Mouse (Mus musculus) E14TG2a.4 (cell line): ENCODE data around the gene Rad9b.
A peak's percentile ranks its signal among the peaks of the same experiment; 100 is the strongest.

Source experiments
- H3K27me3 ChIP-seq: 2 replicates; pipeline ENCODE4 v1.6.1; 2014; ENCODE audit warnings: low read length, control low read depth; ENCODE audit not compliant: insufficient read depth
- H3K36me3 ChIP-seq: 2 replicates; pipeline ENCODE4 v1.6.1; 2014; ENCODE audit warnings: low read length, control low read depth; ENCODE audit not compliant: insufficient read depth
- H3K4me1 ChIP-seq: replicated peaks from 2 replicates; pipeline ENCODE4 v1.6.1; 2014; ENCODE audit warnings: low read depth, low read length, control low read depth
- H3K4me3 ChIP-seq: replicated peaks from 2 replicates; pipeline ENCODE4 v1.5.1; 2014; ENCODE audit warnings: mild to moderate bottlenecking, low read length
- H3K9me3 ChIP-seq: 2 replicates; pipeline ENCODE4 v1.6.1; 2014; ENCODE audit warnings: low read length, control low read depth
- CTCF ChIP-seq: conservative IDR thresholded peaks from 2 replicates; pipeline ENCODE4 v1.5.1; 2014; ENCODE audit warnings: low read length
- NANOG ChIP-seq: IDR thresholded peaks from 2 replicates; pipeline ENCODE4 v1.6.1; 2014; ENCODE audit warnings: borderline replicate concordance, low read length, mixed read lengths
- POU5F1 ChIP-seq: IDR thresholded peaks from 2 replicates; pipeline ENCODE4 v1.6.1; 2014; ENCODE audit warnings: low read length, borderline replicate concordance

The Rad9b gene

GRCm38 (mm10) chr5:122285767-122286150, 68.3 kb downstream of the Rad9b start:
- Histone ChIP-seq H3K9me3 (no peaks in the 10 kb centered on the region), H3K4me1 (peaks cover 51% of the 10 kb centered on the region), H3K4me3 (peak overlapping the region; percentile 92), H3K27me3 (peaks cover 17% of the 10 kb centered on the region), H3K36me3 (peaks cover 41% of the 10 kb centered on the region)
- TF ChIP-seq NANOG (no peak), CTCF (no peak), POU5F1 (no peak)

GRCm38 (mm10) chr5:122285029-122285766, 68.8 kb downstream of the Rad9b start:
- H3K36me3 ChIP-seq, result peaks cover 41% of the 10 kb centered on the region
- peaks cover 23% of the 10 kb centered on the region for H3K27me3 ChIP-seq
- H3K9me3 ChIP-seq, result no peaks in the 10 kb centered on the region
- H3K4me1 ChIP-seq, result peaks cover 51% of the 10 kb centered on the region
- TF ChIP-seq POU5F1, result no peak
- no peak for TF ChIP-seq CTCF
- no peak for TF ChIP-seq NANOG
- H3K4me3 ChIP-seq, result peak overlapping the region; percentile 92

DNA sequence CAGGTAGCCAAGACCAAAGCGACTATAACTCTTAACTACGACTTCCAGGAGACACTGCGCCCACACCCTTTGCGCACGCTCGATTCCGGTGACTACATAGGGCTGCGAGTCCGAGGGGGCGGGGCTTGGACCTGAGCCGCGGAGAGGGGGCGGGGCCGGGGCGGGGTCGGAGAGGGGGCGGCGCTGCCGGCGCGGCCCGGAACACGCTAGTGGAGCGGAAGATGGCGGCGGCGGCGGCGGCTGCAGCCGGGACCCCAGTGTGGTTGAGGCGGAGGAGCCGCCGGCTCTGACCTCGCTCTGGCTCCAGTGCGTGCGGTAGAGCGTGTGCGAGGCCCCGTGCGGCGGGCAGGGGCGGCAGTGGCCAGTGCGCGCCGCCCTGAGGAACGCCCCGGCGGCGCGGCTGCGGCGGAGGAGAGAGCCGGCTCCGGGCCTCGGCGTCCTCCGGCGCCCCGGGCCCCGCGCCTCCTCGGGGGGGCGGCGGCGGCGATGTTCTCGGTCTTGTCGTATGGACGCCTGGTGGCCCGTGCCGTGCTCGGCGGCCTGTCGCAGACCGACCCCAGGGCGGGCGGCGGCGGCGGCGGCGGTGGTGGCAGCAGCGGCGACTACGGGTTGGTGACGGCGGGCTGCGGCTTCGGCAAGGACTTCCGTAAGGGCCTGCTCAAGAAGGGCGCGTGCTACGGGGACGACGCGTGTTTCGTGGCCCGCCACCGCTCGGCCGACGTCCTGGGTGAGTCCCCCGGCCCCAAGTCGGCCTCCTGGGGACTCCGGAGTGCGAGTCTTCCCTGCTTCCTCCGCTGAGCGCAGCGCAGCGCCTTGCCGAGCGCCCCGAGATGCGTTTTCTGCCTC, 69.6 kb downstream of the Rad9b start, which contains the start of gene Pptc7:
Pptc7 (plus strand) TSS at position 183 of the 846 bp plus-strand sequence.
- Histone ChIP-seq H3K36me3 (peaks cover 34% of the 10 kb centered on the region), H3K4me3 (peak within 1 kb of the TSS; percentile 92), H3K9me3 (no peaks in the 10 kb centered on the region), H3K4me1 (peaks cover 58% of the 10 kb centered on the region), H3K27me3 (peaks cover 26% of the 10 kb centered on the region)
- TF ChIP-seq CTCF, result no peak
- no peak for TF ChIP-seq POU5F1
- no peak for TF ChIP-seq NANOG

DNA sequence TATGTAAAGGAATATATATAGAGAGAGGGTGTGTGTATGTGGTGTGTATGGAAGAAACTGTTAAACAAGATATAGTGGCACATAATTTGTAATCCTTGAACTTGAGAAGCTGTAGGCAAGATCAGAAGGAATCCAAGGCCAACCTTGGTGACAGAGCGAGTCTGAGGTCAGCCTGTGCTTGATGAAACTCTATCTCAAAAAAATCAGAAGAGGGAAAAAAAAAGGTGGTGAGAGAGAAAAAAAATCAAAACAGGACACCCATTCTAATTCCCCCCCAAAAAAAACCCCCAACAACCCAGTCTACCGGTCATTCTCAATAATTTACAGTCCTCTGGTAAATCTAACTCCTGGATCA, 70.2 kb downstream of the Rad9b start:
- peaks cover 29% of the 10 kb centered on the region for H3K36me3 ChIP-seq
- no peaks in the 10 kb centered on the region for H3K9me3 ChIP-seq
- TF ChIP-seq CTCF (no peak), POU5F1 (no peak), NANOG (no peak)
- H3K4me1 ChIP-seq, result peaks cover 54% of the 10 kb centered on the region
- H3K4me3 ChIP-seq, result peak overlapping the region; percentile 92; the same call in 1 of the 2 replicates
- H3K27me3 ChIP-seq, result peaks cover 26% of the 10 kb centered on the region

- Histone ChIP-seq H3K9me3 (0 out of 2 replicates have a peak, but pooled peaks cover 8% of the 10 kb centered on the region), H3K27me3 (peaks cover 26% of the 10 kb centered on the region), H3K36me3 (peaks cover 1% of the 10 kb centered on the region; the same call in 1 of the 2 replicates), H3K4me3 (peak overlapping the region; percentile 53; the same call in 1 of the 2 replicates), H3K4me1 (peaks cover 52% of the 10 kb centered on the region)
- TF ChIP-seq CTCF, result no peak
- no peak for TF ChIP-seq POU5F1
- TF ChIP-seq NANOG, result no peak
These were observed 73.1 kb downstream of the Rad9b start for GRCm38 (mm10) chr5:122280827-122281462.

DNA sequence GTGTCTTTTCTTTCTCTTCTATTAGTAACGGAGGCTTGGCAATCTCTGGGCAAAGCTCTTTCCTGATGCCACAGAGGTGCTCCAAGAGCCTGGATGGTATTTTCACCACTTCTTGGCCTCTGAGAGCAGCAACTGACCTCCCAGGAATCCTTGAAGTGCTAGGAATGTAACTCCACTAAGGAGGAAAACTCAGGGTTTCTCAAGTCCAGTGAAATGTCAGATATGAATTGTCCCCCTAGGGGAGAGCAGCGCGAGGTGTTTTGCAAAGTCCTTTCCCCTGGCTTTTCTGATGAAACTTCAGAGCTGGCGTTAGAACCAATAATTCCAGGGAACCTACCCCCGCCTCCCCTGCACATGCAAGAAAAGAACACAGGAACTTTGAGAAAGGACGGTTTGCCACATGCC, 73.6 kb downstream of the Rad9b start:
- no peaks in the 10 kb centered on the region for H3K36me3 ChIP-seq
- 0 out of 2 replicates have a peak, but pooled peaks cover 8% of the 10 kb centered on the region for H3K9me3 ChIP-seq
- H3K4me3 ChIP-seq, result peak overlapping the region; percentile 53; the same call in 1 of the 2 replicates
- H3K27me3 ChIP-seq, result peaks cover 24% of the 10 kb centered on the region
- peaks cover 52% of the 10 kb centered on the region for H3K4me1 ChIP-seq
- no peak for TF ChIP-seq NANOG
- no peak for TF ChIP-seq POU5F1
- TF ChIP-seq CTCF, result no peak

DNA sequence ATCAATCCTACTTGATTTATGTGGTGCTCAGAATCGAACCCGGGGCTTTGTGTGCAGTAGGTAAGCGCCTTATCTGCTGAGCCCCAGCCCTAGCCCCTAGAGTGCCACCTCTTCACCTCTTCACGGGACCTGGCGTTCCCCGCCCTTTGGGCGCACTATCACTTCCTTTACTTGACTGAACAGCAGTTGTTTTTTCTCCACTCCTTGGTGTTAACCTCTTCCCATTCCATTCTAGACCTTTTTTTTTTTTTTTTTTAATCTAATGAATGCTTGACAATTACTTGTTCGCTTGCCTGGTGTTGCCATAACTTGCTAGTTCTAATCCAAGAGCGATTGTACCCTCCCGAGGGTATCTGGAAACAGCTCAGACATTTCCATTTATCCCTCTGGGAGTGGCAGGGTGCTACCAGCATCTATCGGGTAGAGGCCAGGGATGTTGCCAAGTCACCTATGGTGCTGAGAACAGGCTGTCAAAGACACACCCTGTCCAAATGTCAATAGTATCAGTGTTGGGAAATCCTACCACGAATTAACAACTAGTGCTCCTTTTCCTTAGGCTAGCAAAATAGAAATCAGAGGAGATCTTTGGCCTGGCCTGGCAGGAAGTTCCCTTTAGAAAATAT, 74.1 kb downstream of the Rad9b start:
- H3K27me3 ChIP-seq, result peaks cover 19% of the 10 kb centered on the region
- no peak overlapping the region for H3K4me3 ChIP-seq
- 0 out of 2 replicates have a peak, but pooled peaks cover 8% of the 10 kb centered on the region for H3K9me3 ChIP-seq
- peaks cover 53% of the 10 kb centered on the region for H3K4me1 ChIP-seq
- TF ChIP-seq POU5F1 (no peak), NANOG (no peak), CTCF (no peak)
- H3K36me3 ChIP-seq, result no peaks in the 10 kb centered on the region

DNA sequence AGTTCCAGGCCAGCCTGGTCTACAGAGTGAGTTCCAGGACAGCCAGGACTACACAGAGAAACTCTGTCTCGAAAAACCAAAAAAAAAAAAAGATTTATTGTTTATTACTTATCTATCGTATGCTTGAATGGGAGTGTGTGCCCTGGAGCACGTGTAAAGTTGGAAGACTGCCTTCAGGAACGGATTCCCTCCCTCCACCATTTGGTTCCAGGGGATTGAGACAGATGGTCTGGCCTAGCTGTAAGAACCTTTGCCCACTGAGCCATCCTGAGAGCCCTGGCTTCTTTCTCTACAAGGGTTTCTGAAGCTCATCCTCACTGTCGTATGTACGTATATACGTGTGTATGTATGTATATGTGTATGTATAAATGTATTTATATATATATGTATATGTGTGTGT, 75.1 kb downstream of the Rad9b start:
- Histone ChIP-seq H3K4me3 (no peak overlapping the region), H3K27me3 (peaks cover 18% of the 10 kb centered on the region), H3K4me1 (peaks cover 59% of the 10 kb centered on the region), H3K36me3 (no peaks in the 10 kb centered on the region), H3K9me3 (0 out of 2 replicates have a peak, but pooled peaks cover 8% of the 10 kb centered on the region)
- no peak for TF ChIP-seq POU5F1
- TF ChIP-seq NANOG, result no peak
- TF ChIP-seq CTCF, result no peak
